Mouse (Mus musculus) left cerebral cortex, postnatal 14 days (tissue): ENCODE data around the gene Mis18a. TPM values are rescaled to one million over a fixed set of nuclear protein-coding genes. Genes with fewer than 3 reads are reported as not detected.
A peak's percentile ranks its signal among the peaks of the same experiment; 100 is the strongest.

Source experiments
- DNase-seq, 2 experiments: peaks; one replicate each; pipeline ENCODE4 v3.0.0; 2021 to 2022; ENCODE audit warnings: low spot score in 2 of 2, mixed read lengths in 1 of 2
- intact Hi-C: fragments of 180-260 bp; cut with DNase I; formaldehyde crosslinking; loops from one replicate; pipeline ENCODE4 v1.15.1; 2025
- long read RNA-seq, 2 experiments: library from polyadenylated mRNA; stranded (forward); transcript quantifications; one replicate each; pipeline ENCODE4 v2.0.0; 2021
- total RNA-seq, 2 experiments: library from RNA; stranded (reverse); gene quantifications; 2 replicates each; pipeline ENCODE4 v1.2.3; 2021

Gene Mis18a
- 1 to 10 TPM; 6.1 to 8.4 TPM for total RNA-seq
- long read RNA-seq, experiment 1, partial matches to known transcripts, result 0 of 4 reads
- long read RNA-seq, experiment 1, other reads (novel, unspliced or antisense), result 1 of 4 reads
- long read RNA-seq, experiment 2, partial matches to known transcripts, result 1 of 6 reads
- long read RNA-seq, experiment 2, other reads (novel, unspliced or antisense), result 1 of 6 reads

DNA sequence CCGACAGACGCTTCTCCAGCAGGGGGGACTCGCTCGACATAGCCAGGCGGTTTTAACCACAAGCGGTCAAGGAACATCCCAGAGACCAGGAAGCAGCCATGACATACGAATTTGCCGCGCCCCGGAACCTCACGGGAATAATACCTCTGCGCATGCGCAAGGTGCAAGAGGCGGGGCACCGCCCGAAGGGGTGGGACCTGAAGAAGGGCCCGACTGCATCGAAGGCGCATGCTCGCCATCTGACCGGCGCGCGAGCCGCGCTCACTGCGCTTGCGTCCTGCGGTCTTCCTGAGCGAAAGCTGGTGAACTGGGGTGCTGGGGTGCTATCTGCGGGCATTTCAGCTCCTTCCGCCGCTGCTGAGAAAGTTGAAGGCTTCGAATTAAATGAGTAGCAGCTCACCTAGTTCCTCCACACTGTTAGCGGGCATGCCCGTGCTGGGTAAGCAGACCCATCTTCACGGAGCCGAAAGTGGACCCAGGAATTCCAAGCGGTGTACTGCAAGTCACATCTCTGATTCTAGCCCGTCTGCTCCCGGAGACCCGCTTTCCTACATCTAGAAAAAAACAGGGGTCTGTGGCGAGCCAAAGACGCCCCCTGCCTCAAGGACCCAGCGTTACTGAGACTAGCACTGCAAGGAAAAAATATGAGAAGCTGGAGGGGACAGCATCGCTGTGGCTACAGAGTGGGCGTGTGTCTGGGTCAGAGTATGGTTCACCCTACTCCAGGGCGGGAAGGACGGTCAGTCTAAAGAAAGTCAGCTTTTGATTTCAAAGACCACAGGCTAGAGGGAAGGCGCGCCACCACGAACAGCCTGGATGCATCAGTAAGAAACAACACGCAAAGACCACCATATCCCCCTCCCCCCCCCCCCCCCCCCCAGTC is at the start of gene Mis18a:
Gene Mis18a (minus strand): TSS at position 172 of the 883 bp plus-strand sequence.
- DNase-seq, result peak; percentile 95 to 97
- intact Hi-C loops, result loop anchor here (5.0 kb wide), 1 partner anchor 345 kb away; no protein-coding TSS in a partner anchor

DNA sequence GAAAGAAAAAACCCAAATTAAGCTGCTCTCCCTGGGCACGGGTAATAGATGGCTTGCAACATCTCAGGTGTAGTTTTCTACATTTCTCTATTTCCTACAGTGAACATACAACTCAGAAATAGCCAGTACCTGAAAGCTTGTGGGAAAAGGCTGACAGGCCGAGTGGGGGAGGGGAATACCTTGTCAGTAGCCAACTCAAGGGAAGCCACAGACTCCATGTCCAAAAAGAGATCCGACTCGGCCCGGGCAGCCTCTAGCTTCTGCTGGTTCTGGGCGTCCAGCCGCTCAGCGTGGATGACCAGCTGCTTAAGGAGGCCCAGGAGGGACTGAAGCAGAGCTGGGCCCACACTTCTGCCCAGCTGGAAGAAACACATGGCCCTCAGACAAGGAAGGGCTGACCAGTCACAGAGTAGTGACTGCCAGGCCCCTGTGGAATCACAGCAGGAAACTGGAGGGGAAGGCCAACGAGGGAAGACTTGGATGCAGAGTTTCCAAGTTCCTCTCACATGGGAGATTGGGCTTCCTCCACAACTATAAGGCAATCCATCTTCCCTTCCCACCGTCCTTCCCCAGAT is 48.8 kb upstream of the Mis18a start:
- no peak for DNase-seq
- intact Hi-C loops, result no loop called here

- intact Hi-C loops, result no loop called here
- DNase-seq, result no peak
These were observed 47.4 kb upstream of the Mis18a start for GRCm38 (mm10) chr16:90774646-90775045.

DNA sequence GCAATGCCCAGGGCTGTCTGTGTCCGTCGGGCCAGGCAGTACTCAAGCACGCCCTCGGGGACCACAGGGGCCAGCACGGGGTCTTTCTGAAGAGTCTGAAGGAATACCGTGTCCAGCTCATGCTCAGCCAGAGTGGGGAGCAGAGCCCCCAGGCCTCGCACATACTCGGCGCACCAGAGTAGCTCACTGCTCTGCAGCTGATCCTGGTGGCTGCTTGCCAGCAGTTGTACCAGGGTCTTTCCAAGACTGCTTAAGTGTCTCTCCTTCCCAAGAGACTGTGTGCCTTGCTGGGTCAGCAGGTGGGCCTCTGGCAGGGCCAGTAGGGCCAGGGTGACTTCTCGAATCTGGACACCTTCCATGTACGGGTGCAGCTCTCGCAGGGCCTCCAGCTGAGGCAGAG is 47.0 kb upstream of the Mis18a start:
- no peak for DNase-seq
- intact Hi-C loops, result no loop called here

DNA sequence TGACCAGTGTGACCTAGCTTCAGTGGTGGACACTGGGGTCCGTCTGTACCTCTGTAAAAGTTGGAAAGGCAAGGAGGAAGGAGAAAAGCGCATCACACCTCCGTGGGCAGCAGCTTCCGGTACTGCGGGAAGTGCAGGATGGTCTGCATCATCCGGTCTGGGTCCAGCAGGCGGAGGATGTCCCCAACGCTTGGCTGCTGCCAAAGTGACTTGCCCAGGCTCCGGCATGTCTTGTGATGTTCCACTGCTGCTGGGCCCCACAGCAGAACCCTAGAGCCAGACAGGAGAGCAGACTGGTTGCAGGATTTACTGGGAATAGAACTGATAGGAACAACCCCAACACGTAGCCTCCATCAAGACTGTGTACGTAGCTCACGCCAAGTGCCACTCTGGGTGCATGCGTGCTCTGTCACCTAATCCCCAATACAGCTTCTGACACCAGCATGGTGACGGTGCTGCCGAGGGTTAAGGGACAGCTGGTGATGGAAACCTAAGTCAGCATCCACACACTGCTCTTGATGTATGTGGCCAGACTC is 39.8 kb upstream of the Mis18a start:
- DNase-seq, result no peak
- intact Hi-C loops, result no loop called here

DNA sequence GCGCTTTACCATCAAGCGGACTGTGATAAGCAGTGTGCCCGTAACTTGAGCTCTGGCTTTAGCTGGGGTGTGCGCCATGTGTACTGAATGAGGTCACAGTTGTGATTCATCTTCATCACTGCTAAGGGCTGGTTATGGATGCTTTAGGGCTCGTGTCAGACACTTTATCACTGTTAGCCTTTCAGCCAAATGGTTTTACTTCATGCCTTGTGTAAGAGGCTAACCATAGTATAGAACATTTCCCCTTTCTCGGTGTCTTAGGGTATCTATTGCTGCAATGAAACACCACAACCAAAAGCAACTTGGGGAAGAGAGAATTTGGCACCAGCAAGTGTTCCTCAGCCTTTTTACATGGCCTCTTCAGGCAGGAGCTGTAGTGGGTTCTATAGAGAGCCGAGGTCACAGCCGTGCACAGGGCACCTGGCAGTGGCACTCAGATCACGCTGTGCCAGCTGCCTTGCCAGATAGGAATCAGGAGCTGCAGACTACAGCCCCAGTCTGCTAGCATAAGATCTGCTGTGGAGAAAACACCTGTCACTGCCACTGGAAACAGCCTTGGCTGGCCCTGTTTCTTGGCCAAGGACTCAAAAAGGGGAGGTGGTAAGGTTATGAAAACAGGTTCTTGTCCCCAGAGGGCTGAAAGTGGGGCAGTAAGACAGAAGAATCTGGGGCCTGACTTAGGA is 38.1 kb upstream of the Mis18a start:
- no peak for DNase-seq
- intact Hi-C loops, result no loop called here

- intact Hi-C loops, result no loop called here
- no peak for DNase-seq
These were observed 33.3 kb upstream of the Mis18a start for GRCm38 (mm10) chr16:90760515-90760914.

GRCm38 (mm10) chr16:90759335-90759734 is 32.1 kb upstream of the Mis18a start:
- no peak for DNase-seq
- intact Hi-C loops, result no loop called here

DNA sequence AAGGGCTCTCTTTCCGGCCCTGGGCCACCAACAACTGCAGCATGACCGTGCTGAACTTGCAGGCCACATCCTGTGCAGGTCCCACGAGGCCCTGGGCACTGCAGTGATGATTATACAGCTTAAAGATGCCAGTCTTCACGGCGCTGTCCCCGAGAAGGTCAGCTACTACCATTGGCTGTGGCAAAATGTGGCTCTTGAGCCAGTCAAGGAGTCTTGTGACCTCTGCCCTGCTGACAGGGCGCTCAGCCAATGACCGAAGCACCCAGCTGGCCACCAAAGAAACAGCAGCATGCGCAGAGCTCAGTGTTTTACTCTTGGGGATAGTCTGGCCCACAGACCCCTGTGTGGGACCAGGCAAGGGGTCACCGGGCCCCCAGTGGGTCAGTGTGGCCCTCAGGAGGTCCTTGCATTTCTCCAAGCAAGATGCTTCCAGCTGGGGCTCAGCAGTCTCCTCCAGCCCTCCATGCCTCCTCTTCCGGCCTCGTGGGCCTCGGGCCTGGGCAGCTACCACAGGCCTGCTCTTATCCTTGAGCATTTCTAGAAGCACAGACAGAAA is 26.3 kb upstream of the Mis18a start:
- intact Hi-C loops, result no loop called here
- DNase-seq, result no peak

- intact Hi-C loops, result no loop called here
- DNase-seq, result no peak
These were observed 21.0 kb upstream of the Mis18a start for GRCm38 (mm10) chr16:90748169-90748568.

DNA sequence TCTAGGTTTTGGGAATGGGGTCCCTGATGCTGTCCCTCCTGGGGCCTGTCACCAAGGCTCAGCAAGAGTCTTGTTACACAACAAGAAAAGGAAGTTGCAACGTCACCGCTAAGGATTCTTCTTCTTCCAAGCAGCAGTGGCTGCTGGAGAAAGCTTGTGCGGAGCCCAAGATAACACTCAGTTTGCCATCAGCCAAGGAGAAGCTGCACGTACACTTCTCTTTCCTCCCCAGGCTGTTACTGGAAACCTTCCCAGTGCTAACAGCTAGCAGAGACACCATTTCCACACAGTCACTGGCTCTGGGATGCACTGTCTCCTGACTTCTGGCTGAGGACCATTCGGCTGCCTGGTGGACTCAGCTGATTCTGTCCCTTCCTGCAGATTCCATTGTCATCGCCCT is 19.9 kb upstream of the Mis18a start:
- DNase-seq, result peak; percentile 32 to 47
- intact Hi-C loops, result no loop called here

GRCm38 (mm10) chr16:90738092-90738956 is 11.1 kb upstream of the Mis18a start, which contains the start of gene Mrap:
Gene Mrap, plus strand, starts transcription at chr16:90738207.
- intact Hi-C loops, result no loop called here

DNA sequence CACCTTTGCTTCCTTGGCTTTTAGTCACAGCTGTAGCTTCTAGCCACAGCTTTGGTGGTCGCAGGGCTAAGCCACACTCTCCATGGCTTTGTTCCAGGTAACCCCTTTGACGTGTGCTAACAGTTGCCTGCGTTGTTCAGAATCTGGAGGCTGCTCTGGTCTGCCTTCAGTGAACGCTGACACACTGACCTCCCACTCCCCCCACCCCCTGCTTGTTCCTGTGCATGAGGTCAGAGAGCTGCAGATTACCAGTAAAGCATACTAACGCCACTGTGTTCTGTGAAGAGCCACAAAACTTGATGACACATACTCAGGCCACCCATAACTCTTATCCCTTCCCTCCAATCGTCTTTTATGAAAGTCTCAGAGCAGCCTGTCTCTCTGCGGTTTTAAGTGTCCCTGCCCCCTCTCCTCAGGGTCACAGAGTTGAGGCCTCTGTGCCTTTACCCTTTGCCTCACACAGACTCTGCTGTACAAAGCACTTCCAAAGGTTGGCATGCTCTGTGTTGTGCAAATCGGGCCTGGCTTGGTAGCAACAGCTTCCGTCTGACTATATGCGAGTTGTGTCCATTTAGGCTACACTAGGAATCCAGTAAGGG is 9.6 kb upstream of the Mis18a start:
- DNase-seq, result no peak
- intact Hi-C loops, result no loop called here

More at GRCm38 (mm10) chr16:90738092-90738956, 11.1 kb upstream of the Mis18a start, which contains the start of gene Mrap:
- DNase-seq, result no peak

GRCm38 (mm10) chr16:90735611-90736010 is 8.4 kb upstream of the Mis18a start:
- no peak for DNase-seq
- intact Hi-C loops, result no loop called here

- no peak for DNase-seq
- intact Hi-C loops, result loop anchor here (5.0 kb wide), 1 partner anchor 344 kb away; no protein-coding TSS in a partner anchor
These were observed 490 bp downstream of the Mis18a start for GRCm38 (mm10) chr16:90726600-90727227.

- intact Hi-C loops, result no loop called here
- no peak for DNase-seq
These were observed 3.2 kb downstream of the Mis18a start for GRCm38 (mm10) chr16:90724051-90724450.

DNA sequence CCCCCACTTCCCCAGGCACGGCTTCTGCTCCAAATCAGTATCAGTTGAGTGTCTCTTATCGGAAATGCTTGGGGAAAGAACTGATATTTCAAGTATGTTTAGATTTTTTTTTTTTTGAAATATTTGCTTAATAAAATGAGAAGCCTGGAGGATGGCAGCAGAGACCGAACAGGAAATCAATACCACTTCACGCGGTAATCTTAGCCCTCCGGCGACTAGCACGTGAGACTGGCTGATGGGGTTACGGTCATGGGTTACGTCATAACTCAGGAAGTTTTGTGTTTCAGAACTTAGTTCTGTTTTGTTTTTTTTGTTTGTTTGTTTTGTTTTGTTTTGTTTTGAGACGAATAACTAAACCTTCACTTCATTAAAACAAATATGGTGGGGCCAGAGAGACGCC is 16.9 kb downstream of the Mis18a start:
- no peak for DNase-seq
- intact Hi-C loops, result loop anchor here (2.0 to 5.0 kb wide), 2 partner anchors 48 to 88 kb away; no protein-coding TSS in a partner anchor
